Mouse (Mus musculus) forebrain, embryonic 12.5 days (tissue): ENCODE measurements at regions not wholly inside any gene's neighbourhood (a gene's known extent, or its start where the extent isn't known, plus 50 kb on each side); places are given as distances from the start of the nearest gene placed in this dataset.

Source experiments
- ATAC-seq: fragments of 200-750 bp; cut with Nextera tagmentation; 2 replicates; pipeline ENCODE4 v1.8.0; 2017; ENCODE audit warnings: moderate TSS enrichment; ENCODE audit not compliant: low FRiP score
- H3K27ac ChIP-seq: fragments of 300-500 bp; sonication (generic); 2 replicates; pipeline ENCODE4 v1.5.1; 2016; ENCODE audit warnings: mild to moderate bottlenecking
- H3K27me3 ChIP-seq: fragments of 300-500 bp; sonication (generic); 2 replicates; pipeline ENCODE4 v1.6.1; 2016; ENCODE audit warnings: mild to moderate bottlenecking
- H3K36me3 ChIP-seq: fragments of 300-500 bp; sonication (generic); replicated peaks from 2 replicates; pipeline ENCODE4 v1.6.1; 2016; ENCODE audit warnings: mild to moderate bottlenecking
- H3K4me1 ChIP-seq: fragments of 300-500 bp; sonication (generic); 2 replicates; pipeline ENCODE4 v1.6.1; 2016
- H3K4me2 ChIP-seq: fragments of 300-500 bp; sonication (generic); 2 replicates; pipeline ENCODE4 v1.6.1; 2016; ENCODE audit warnings: mild to moderate bottlenecking, moderate library complexity
- H3K4me3 ChIP-seq: fragments of 300-500 bp; sonication (generic); replicated peaks from 2 replicates; pipeline ENCODE4 v1.5.1; 2016; ENCODE audit warnings: mild to moderate bottlenecking
- H3K9ac ChIP-seq: fragments of 300-500 bp; sonication (generic); 2 replicates; pipeline ENCODE4 v1.6.1; 2016; ENCODE audit warnings: mild to moderate bottlenecking
- H3K9me3 ChIP-seq: fragments of 300-500 bp; sonication (generic); 2 replicates; pipeline ENCODE4 v1.6.1; 2016
- WGBS: fragments of 180-500 bp; shearing (Covaris S2); methylation state at CpG from one replicate; pipeline ENCODE4 v1.1.7; 2016; 5-methylcytosine and 5-hydroxymethylcytosine counted together

GRCm38 (mm10) chr10:95102981-95103380, 158.3 kb upstream of the Plxnc1 start:
- no peak overlapping the region for H3K9ac ChIP-seq
- no peak overlapping the region for H3K27ac ChIP-seq
- ATAC-seq, result no peak
- H3K4me3 ChIP-seq, result no peak overlapping the region
- no peaks in the 10 kb centered on the region for H3K27me3 ChIP-seq
- no peaks in the 10 kb centered on the region for H3K36me3 ChIP-seq
- H3K4me2 ChIP-seq, result no peak overlapping the region
- no peaks in the 10 kb centered on the region for H3K9me3 ChIP-seq
- H3K4me1 ChIP-seq, result peaks cover 9% of the 10 kb centered on the region
- 83% methylated on average over 4 of the region's 4 CpGs for WGBS

DNA sequence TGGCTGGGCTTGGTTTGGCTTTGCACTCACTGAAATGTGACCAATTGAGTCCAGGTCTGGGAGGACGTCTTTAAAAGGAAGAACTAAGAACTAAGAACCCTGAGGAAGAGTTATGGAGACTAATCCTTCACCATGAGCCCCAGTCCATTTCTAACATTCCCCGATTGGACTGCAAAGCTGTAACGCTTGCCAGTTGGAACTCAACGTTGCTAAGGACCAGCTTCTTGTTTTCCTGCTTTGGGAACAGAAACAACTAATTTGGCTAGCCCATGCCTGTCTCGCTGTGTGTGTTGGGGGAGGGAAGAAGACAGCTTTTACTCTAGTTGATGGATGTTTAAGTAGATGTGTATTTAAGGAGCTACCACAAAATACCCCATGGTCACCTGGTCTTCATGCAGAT, 155.3 kb upstream of the Plxnc1 start:
- no peak overlapping the region for H3K4me2 ChIP-seq
- no peak overlapping the region for H3K4me3 ChIP-seq
- WGBS, result 88% methylated on average over 5 of the region's 5 CpGs
- no peak overlapping the region for H3K9ac ChIP-seq
- no peaks in the 10 kb centered on the region for H3K27me3 ChIP-seq
- H3K4me1 ChIP-seq, result 0 out of 2 replicates have a peak, but pooled peaks cover under 1% of the 10 kb centered on the region
- H3K9me3 ChIP-seq, result no peaks in the 10 kb centered on the region
- H3K27ac ChIP-seq, result no peak overlapping the region
- no peak for ATAC-seq
- no peaks in the 10 kb centered on the region for H3K36me3 ChIP-seq

DNA sequence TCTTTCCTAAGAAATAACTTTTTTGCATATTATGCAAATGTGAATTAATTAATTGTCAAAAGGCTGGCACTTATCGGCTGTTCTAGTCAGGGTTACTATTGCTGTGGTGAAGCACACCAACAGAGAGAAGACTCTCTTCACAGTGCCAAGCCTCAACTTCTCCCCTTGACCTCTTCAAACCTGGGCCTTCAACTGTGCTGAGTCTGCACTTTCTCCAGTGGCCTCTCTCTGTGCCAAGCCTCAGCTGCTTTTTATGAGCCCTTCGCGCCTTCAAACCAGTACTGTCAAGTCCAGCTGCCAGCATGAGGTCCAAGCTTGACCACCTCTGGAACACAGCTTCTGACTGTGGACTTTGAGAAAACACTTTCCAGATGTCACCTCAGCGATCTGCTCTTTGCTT, 151.2 kb upstream of the Plxnc1 start:
- Histone ChIP-seq H3K9ac (no peak overlapping the region), H3K27ac (no peak overlapping the region), H3K9me3 (no peaks in the 10 kb centered on the region), H3K36me3 (no peaks in the 10 kb centered on the region), H3K27me3 (peaks cover 5% of the 10 kb centered on the region; the same call in 1 of the 2 replicates), H3K4me3 (no peak overlapping the region), H3K4me1 (peaks cover 11% of the 10 kb centered on the region; the same call in 1 of the 2 replicates), H3K4me2 (no peak overlapping the region)
- WGBS, result 91% methylated on average over 4 of the region's 4 CpGs
- no peak for ATAC-seq

- H3K27ac ChIP-seq, result no peak overlapping the region
- no peak overlapping the region for H3K4me3 ChIP-seq
- H3K4me2 ChIP-seq, result no peak overlapping the region
- 57% methylated on average over 8 of the region's 8 CpGs for WGBS
- H3K36me3 ChIP-seq, result no peaks in the 10 kb centered on the region
- ATAC-seq, result no peak
- H3K9ac ChIP-seq, result no peak overlapping the region
- H3K4me1 ChIP-seq, result peaks cover 11% of the 10 kb centered on the region; the same call in 1 of the 2 replicates
- H3K9me3 ChIP-seq, result no peaks in the 10 kb centered on the region
- H3K27me3 ChIP-seq, result peaks cover 5% of the 10 kb centered on the region; the same call in 1 of the 2 replicates
Measured at GRCm38 (mm10) chr10:95094771-95095170, 150.1 kb upstream of the Plxnc1 start.

GRCm38 (mm10) chr10:95093266-95093665, 148.6 kb upstream of the Plxnc1 start:
- 23% methylated on average over 5 of the region's 5 CpGs for WGBS
- Histone ChIP-seq H3K27me3 (peaks cover 14% of the 10 kb centered on the region), H3K9ac (no peak overlapping the region), H3K4me1 (peaks cover 11% of the 10 kb centered on the region; the same call in 1 of the 2 replicates), H3K4me3 (no peak overlapping the region), H3K36me3 (no peaks in the 10 kb centered on the region), H3K4me2 (no peak overlapping the region), H3K9me3 (no peaks in the 10 kb centered on the region), H3K27ac (no peak overlapping the region)
- no peak; the same call in 1 of the 2 replicates for ATAC-seq

GRCm38 (mm10) chr10:95091086-95091485, 146.5 kb upstream of the Plxnc1 start:
- no peak for ATAC-seq
- no peak overlapping the region for H3K27ac ChIP-seq
- no peak overlapping the region for H3K4me2 ChIP-seq
- H3K27me3 ChIP-seq, result peaks cover 23% of the 10 kb centered on the region
- peaks cover 11% of the 10 kb centered on the region; the same call in 1 of the 2 replicates for H3K4me1 ChIP-seq
- no peaks in the 10 kb centered on the region for H3K9me3 ChIP-seq
- no peak overlapping the region for H3K4me3 ChIP-seq
- H3K36me3 ChIP-seq, result no peaks in the 10 kb centered on the region
- no peak overlapping the region for H3K9ac ChIP-seq
- 71% methylated on average over 6 of the region's 6 CpGs for WGBS

DNA sequence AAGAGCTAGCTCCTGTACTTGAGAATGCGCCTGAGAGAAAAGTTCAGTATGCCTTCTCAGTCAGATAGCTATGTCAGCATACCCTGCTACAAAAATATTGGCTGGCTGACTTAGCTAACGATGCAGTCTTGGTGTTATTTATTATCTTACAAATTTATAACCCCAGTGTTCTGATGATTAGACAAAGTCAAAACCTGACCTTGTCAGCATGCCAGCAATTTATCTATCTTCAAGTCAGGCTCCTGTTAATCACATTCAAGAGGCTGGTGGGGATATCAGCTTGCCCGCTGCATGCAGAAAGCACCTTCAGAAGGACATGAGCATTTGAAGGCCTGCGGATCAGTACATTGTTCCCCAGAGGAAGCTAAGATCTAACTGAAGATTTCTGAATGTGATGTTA, 146.0 kb upstream of the Plxnc1 start:
- H3K9me3 ChIP-seq, result no peaks in the 10 kb centered on the region
- H3K4me1 ChIP-seq, result peaks cover 11% of the 10 kb centered on the region; the same call in 1 of the 2 replicates
- peaks cover 25% of the 10 kb centered on the region for H3K27me3 ChIP-seq
- no peak for ATAC-seq
- H3K9ac ChIP-seq, result no peak overlapping the region
- H3K4me3 ChIP-seq, result no peak overlapping the region
- 93% methylated on average over 4 of the region's 4 CpGs for WGBS
- H3K4me2 ChIP-seq, result no peak overlapping the region
- no peaks in the 10 kb centered on the region for H3K36me3 ChIP-seq
- no peak overlapping the region for H3K27ac ChIP-seq

DNA sequence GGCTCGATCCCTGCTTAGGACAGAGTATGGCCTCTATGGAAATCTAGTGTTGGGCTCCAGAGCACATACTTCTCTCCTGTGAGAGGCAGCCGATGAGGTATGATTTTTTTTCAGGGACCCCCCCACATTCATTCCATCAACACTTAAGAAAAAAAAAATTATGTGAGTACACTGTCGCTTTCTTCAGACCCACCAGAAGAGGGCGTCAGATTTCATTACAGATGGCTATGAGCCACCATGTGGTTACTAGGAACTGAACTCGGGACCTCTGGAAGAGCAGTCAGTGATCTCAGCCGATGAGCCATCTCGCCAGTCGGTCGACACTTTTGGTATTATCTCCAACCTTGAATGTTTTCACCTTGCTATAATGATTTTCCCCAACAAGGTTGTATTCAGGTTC, 145.4 kb upstream of the Plxnc1 start:
- Histone ChIP-seq H3K36me3 (no peaks in the 10 kb centered on the region), H3K4me1 (peaks cover 11% of the 10 kb centered on the region; the same call in 1 of the 2 replicates)
- no peak for ATAC-seq

GRCm38 (mm10) chr10:95087864-95088570, 143.4 kb upstream of the Plxnc1 start:
- no peak overlapping the region for H3K4me3 ChIP-seq
- ATAC-seq, result peak; percentile 91
- no peak overlapping the region for H3K27ac ChIP-seq
- 43% methylated on average over 13 of the region's 13 CpGs for WGBS
- no peaks in the 10 kb centered on the region for H3K9me3 ChIP-seq
- H3K4me2 ChIP-seq, result no peak overlapping the region
- H3K27me3 ChIP-seq, result peaks cover 30% of the 10 kb centered on the region
- no peaks in the 10 kb centered on the region for H3K36me3 ChIP-seq
- peaks cover 3% of the 10 kb centered on the region; the same call in 1 of the 2 replicates for H3K4me1 ChIP-seq
- H3K9ac ChIP-seq, result no peak overlapping the region

More for the DNA sequence above, 145.4 kb upstream of the Plxnc1 start:
- H3K4me2 ChIP-seq, result no peak overlapping the region
- no peak overlapping the region for H3K27ac ChIP-seq
- H3K4me3 ChIP-seq, result no peak overlapping the region
- no peak overlapping the region for H3K9ac ChIP-seq
- H3K9me3 ChIP-seq, result no peaks in the 10 kb centered on the region
- 89% methylated on average over 9 of the region's 9 CpGs for WGBS
- H3K27me3 ChIP-seq, result peaks cover 30% of the 10 kb centered on the region

DNA sequence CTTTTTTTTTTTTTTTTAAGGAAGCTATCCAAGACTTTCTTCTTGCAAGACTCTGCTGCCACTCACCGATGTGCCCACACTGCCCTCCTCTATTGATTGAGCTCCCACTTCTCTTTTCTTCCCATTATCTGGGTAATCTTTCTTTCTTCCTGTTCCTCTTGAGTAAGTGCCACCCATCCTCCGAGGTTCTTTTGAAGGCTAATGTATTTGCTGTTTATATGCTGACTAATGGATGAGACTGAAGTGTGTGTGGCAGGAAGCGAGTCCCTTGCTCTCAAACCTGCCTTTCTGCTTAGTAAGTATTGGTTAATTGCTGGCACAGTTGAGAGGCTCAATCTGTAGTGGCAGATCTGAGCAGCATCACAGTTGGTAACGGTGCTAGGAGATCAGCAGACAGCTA, 142.1 kb upstream of the Plxnc1 start:
- H3K9ac ChIP-seq, result no peak overlapping the region
- 61% methylated on average over 4 of the region's 4 CpGs for WGBS
- no peaks in the 10 kb centered on the region for H3K9me3 ChIP-seq
- H3K27ac ChIP-seq, result no peak overlapping the region
- peaks cover 25% of the 10 kb centered on the region for H3K27me3 ChIP-seq
- no peak overlapping the region for H3K4me2 ChIP-seq
- no peaks in the 10 kb centered on the region for H3K36me3 ChIP-seq
- H3K4me1 ChIP-seq, result no peaks in the 10 kb centered on the region
- H3K4me3 ChIP-seq, result no peak overlapping the region
- no peak for ATAC-seq

DNA sequence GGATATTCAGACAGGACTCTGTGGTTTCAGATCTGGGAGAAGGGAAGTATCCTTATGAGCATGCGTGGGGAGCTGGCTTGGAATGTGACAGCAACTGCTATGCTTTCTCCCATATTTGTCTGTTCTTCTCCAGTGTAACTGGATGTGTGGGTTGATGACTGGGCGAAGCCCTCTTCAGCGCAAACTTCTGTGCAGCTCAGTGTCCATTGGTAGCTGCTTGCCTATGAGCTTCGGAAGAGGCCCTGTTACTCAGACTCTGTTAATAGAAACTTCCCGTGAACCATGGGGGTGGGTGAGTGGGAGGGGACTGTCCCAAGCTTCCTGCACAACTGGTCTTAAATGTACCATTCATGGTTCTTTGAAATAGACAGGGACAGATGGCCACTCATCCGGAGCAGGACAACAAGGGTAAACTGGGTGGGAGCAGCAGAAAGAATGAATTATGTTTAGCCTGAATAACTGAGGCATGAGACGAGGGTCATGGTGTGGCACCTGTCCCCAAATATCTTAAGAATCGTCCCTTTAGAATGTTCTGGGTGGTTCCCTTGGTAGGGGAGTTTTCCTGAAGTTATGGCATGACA, 141.1 kb upstream of the Plxnc1 start:
- Histone ChIP-seq H3K36me3 (no peaks in the 10 kb centered on the region), H3K4me2 (no peak overlapping the region), H3K9me3 (no peaks in the 10 kb centered on the region), H3K9ac (no peak overlapping the region), H3K4me3 (no peak overlapping the region), H3K27ac (no peak overlapping the region), H3K4me1 (no peaks in the 10 kb centered on the region), H3K27me3 (peaks cover 25% of the 10 kb centered on the region)
- no peak for ATAC-seq
- WGBS, result 86% methylated on average over 8 of the region's 8 CpGs

DNA sequence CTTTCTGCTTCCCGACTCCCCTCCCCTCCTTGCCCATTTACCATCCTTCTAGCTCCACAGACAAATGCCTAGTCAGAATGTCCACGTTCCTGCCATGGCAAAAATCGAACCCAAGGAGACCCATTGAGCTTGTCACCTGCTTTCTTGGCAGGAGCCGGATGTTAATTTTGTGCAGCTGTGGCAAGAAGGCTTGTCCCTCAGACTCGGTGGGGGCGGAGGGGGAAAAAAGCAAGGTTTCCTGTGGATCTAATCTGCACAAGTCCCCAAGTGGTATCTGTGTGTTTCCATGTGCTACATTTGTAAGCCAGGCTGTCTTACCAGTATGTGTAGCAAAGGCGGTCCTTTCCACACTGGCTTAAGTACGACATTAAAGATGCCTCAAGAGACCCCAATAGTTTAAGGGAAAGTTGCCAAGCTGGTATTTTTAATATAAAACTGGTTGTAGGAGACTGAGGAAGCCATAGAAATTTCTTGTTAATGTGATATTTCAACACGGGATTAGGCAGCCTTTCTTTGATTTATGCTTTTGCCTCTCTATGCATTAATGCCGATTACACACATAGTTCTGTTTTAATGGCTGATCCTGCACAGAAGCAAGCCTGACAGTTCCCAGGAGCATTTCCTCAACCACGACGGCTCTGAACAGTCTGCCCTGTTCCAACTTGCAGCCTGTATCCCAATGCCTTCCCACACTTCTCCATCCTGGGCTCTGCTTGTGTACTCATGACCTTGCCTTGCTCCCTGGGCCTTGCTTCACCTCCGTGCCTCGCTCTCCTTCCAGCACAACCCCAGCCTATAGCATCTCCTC, 138.9 kb upstream of the Plxnc1 start:
- H3K27ac ChIP-seq, result no peak overlapping the region
- H3K27me3 ChIP-seq, result peaks cover 17% of the 10 kb centered on the region; the same call in 1 of the 2 replicates
- H3K36me3 ChIP-seq, result no peaks in the 10 kb centered on the region
- H3K4me2 ChIP-seq, result no peak overlapping the region
- H3K9me3 ChIP-seq, result no peaks in the 10 kb centered on the region
- ATAC-seq, result no peak
- 75% methylated on average over 14 of the region's 14 CpGs for WGBS
- no peak overlapping the region for H3K9ac ChIP-seq
- H3K4me3 ChIP-seq, result no peak overlapping the region
- no peaks in the 10 kb centered on the region for H3K4me1 ChIP-seq
